Mouse (Mus musculus) right cerebral cortex, postnatal 25 days (tissue): ENCODE measurements at regions not wholly inside any gene's neighbourhood (a gene's known extent, or its start where the extent isn't known, plus 50 kb on each side); places are given as distances from the start of the nearest gene placed in this dataset.
"Not testable (repeated sequence)": the region's sequence is repeated elsewhere in the genome, so short reads cannot be mapped to it uniquely, and the experiment has no call there.

Experiments
- DNase-seq: peaks from one replicate; pipeline ENCODE4 v3.0.0; 2022

DNA sequence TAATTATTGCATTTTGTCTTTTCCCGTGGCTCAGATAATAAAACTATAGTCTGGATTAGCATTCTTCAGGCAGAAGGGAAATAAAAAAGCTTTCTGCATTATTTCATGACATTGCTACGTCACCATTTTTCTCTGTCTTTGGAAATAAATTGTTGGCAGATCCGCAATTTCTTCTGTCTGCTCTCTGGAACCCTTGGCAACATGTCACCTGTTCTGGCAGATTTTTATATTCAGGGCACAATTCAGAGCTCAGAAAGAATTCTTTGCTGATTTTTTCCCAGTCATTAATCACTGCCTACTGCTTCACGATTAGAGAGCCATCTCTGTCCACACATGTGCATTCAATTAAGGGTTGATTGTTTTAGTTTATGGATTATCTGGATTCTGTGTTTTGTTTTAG is 460.5 kb downstream of the Cdh8 start:
- no peak for DNase-seq

- no peak for DNase-seq
Observed at GRCm38 (mm10) chr8:98913159-98913777, 503.0 kb downstream of the Cdh8 start.

DNA sequence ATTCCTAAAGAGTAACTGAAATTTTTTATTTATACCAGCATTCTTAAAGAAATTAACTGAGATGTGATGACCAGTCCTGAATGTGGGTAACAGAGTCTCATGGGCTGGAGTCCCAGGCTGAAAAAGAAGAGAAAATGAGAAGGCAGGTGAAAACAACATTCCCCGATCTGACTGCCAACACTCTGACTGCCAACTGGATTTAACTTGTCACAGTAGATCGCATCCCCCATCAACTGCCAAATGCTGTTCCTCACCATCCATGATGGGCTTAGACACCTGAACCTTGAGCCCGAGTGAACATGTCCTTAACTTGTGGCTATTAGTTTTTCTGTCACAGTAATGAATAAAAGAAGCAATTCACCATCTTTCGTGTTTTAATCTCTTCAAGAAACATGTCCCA is 522.9 kb downstream of the Cdh8 start:
- DNase-seq, result no peak

- peak; percentile 7 for DNase-seq
Observed at GRCm38 (mm10) chr8:98861664-98862306, 554.5 kb downstream of the Cdh8 start.

DNA sequence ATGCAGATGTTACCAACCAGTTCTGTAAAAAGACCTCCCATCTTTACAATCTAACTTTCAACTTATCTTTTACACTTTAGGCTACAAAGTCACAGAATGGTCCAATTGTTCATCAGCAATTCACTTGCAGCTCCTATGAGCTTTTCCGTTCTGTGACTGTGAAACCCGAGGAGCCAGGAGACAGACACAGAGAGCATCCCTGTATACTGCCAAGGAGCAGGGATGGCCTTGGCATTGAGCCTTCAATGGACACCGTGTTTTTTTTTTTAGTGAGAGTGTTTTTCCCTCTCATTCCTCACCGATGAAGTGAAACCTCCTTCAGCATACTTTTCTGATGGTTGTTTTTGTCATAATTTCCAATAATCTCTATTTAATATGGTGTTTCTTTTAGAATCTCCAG is 555.1 kb downstream of the Cdh8 start:
- no peak for DNase-seq

GRCm38 (mm10) chr8:98860416-98860815 is 555.9 kb downstream of the Cdh8 start:
- no peak for DNase-seq

DNA sequence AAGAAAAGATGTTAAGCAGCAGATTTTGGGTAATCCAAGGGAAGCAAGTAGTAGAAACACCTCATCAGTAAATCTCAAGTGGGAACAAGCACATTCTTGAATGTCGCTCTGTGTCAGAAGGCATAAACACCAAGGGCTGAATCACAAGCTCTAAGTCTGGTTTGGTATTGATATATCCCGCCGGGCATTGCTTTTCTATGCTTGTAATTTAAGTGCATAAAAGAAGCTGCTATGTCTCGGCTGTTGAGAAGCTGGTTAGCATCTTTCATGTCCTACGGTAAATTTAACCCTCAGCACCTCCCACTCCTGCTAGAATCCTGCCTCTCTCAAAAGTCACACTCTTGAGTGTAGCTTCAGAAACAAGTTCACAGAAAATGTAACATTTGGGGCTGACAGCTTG is 586.8 kb downstream of the Cdh8 start:
- DNase-seq, result peak; percentile 6

DNA sequence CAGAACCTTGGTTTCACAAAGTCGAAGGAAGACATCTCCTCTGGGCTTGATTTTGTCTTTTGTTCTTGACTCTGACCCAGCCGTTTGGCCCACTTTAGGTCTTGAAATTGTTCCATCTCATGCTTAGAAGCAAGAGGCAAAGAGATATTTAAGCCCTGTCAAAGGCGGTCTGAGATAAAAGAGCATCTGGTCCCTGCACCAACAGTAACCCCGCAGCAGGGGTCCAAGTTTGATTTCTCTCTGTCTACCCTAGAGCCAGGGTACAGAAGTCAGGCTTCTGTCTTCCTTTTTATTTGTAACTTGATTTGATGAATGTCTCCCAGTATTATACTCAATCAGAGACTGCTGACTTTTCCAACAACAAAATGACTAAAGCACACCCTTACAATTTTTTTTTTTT is 587.3 kb downstream of the Cdh8 start:
- DNase-seq, result no peak

GRCm38 (mm10) chr8:98811922-98812321 is 604.3 kb downstream of the Cdh8 start:
- no peak for DNase-seq

DNA sequence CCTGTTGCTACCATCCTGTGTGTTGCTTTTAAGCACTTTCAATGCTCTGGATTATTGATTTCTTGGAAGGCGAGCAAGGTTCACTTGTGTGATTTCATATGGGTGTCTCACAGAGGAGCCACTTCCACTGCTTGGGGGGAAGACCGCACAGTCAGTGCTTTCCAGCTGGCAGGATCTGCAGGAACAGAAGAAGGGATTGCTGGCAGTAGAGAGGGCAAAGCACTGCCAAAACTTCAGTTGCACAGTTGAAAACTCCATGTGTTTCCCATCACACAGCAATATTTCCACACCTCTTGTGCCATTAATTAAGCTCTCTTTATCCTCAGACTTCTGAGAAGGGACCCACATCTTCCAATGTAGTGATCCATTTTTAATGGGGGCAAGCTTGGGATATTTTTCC is 618.8 kb downstream of the Cdh8 start:
- DNase-seq, result no peak

DNA sequence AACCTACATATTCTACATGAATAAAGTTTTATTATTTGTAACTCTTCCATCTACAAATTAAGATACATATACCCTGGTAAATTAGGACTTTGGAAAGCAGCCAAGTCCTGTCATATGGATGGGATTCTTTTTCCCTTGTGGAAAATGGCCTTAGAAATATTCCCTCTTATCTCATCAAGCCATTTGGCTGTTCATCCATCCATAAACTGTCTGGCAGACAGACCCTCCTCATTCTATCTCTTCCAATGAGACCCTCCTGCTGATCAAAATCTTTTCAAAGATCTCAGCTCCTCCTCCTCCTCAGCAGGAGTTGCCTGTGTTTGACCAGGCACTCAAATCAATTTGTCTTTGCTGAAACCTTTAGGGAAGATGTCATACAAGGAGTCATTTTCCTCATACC is 649.2 kb downstream of the Cdh8 start:
- DNase-seq, result no peak

DNA sequence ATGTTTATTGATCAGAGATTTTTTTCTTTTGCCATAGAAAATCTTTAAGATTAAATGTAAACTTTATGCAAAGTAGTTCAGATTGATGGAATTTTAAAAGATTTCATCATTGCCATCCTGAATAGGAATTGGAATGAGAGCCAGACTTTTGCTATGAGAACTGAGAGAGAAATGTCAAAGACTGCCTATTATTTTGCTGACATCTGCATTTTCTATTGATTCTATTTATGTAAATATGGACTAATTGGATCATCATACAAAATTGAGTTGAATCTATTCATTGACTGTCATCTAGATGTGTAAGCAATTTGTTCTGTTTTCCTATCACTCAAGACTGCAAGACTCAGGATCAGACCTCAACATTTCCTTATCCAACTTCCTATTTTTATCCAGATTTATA is 659.7 kb downstream of the Cdh8 start:
- DNase-seq, result no peak

GRCm38 (mm10) chr8:98755795-98756194 is 660.5 kb downstream of the Cdh8 start:
- DNase-seq, result no peak

DNA sequence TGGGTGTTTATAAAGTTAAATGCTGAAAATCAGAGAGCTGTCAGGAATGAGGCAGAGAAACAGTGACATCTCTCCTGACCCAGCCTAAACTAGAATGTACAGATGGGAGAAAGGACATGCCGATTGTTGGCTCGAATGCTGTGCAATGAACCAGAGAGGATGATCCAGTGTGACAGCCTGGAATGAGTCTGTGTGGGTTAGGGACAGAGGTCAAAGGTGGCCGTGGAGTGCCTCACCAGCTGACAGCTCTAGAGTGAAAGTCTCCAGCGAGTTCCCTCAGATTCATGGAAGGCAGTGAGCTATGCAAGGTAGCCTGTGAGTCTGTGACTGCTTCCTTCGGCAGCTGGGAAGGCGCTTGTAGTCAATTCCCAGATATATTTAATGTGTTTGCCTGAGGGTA is 663.9 kb downstream of the Cdh8 start:
- DNase-seq, result no peak

DNA sequence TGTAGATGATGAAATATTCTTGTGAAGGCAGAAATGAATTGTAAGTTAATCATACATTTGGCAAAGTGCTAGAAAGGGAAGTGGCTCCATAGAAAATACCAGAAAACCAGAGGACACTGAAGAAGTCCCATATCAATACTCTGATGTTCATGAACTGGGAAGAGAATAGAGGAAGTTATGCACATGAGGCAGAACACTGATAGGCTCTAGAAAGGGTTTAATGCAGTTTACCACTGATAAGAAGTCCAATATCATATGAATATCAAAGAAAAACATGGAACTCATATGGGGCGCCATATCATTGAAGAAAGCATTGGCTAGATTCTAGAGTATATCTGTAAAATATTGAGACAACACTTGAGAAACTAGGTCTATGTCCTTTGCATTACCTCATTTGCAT is 708.5 kb downstream of the Cdh8 start:
- no peak for DNase-seq

DNA sequence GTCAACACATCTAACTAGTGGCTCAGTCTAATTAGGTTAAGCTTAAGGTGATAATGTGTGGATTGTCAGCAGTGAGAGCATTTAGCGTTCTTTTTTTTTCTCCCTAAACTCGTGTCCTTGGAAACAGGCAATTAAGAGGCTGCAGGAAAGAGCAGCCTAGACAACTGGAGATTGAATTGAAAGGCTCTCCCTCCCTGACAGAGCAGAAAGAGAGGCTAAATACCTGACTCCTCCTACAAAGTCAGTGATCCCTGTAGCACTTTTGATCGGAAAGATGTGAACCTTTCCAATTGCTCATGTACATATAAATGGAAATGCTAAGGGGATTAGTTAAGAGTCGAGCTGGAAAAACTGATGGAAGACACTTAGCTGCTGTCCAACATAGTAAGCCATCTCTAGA is 710.1 kb downstream of the Cdh8 start:
- no peak for DNase-seq

GRCm38 (mm10) chr8:98685195-98685594 is 731.1 kb downstream of the Cdh8 start:
- peak; percentile 23 for DNase-seq

- no peak for DNase-seq
Observed at GRCm38 (mm10) chr8:98684531-98684930, 731.7 kb downstream of the Cdh8 start.

DNA sequence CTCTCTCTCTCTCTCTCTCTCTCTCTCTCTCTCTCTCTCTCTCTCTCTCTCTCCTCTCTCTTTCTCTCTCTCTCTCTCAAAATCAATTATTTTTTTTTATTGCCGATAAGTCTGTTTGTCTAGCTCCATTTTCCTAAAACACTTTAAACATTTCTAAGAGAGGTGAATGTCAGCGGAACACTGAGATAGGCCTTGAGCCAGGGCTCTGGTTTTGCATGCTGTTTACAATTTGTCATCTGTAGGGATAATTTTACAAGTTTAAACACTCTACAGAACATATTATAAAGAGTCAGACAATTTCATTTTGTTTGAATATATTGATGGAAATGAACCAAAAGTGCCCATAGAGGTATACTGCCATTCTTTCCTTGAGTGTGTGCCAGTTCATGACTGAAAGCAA is 736.2 kb downstream of the Cdh8 start:
- no peak for DNase-seq

DNA sequence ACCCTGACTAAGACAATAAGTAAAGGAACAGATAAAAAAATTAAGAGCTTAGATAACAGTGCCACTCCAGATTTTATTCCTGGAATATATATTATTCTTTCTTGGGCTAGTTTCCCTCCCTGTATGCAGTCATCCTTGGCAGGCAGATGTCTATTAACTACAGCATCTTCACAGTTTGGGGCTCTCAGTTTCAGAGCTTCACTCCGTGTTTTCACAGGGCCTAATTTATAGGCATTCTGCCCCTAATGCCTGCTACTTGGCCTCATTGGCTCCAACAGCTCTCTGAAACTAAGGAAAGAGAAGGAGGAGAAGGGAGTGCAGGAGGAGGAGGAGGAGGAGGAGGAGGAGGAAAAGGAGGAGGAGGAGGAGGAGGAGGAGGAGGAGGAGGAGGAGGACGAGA is 757.0 kb downstream of the Cdh8 start:
- DNase-seq, result no peak

GRCm38 (mm10) chr8:98652316-98652715 is 764.0 kb downstream of the Cdh8 start:
- not testable (repeated sequence) for DNase-seq

DNA sequence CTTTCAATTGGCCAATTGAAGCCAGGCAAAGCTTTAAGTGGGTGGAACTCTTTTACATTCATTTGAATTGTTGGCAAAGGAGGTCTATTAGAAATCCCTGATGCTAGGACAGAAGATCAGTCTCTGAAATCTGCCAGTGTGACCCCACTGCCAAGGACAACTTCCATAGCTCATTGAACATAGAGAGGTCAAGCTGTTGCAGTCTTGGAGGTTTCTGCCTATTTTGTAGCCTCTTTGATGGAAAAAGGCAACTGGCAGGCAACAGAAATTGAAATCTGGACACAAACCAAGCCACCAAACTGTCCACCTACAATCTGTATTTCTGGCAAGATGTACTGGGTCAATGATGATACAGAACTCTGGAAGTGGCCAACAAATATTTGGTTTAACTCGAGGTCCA is 765.3 kb downstream of the Cdh8 start:
- DNase-seq, result no peak

DNA sequence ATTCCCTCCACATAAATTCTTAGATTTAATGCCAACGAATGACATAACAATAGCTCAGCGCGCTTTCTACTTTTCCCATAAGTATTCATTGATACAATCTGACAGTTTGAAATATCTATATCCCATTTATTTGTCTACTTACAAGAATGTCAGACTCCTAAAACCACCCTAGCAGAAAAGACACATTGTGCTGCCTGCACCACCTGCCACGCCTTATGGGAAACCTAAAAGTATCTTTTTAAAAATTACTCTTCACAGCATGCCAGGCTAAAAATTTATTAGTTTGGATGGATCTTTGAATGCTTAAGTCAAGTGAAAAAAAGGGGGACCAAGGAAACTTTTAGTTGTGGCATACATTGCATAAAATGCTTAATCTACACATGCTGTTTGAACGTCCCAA is 788.1 kb downstream of the Cdh8 start:
- no peak for DNase-seq

- DNase-seq, result peak; percentile 33
Observed at GRCm38 (mm10) chr8:98613834-98614428, 802.3 kb downstream of the Cdh8 start.
